Mouse (Mus musculus): ENCODE results near the gene Msn.
"Not testable (repeated sequence)": the region's sequence is repeated elsewhere in the genome, so short reads cannot be mapped to it uniquely, and the experiment has no call there.

The Msn gene

DNA sequence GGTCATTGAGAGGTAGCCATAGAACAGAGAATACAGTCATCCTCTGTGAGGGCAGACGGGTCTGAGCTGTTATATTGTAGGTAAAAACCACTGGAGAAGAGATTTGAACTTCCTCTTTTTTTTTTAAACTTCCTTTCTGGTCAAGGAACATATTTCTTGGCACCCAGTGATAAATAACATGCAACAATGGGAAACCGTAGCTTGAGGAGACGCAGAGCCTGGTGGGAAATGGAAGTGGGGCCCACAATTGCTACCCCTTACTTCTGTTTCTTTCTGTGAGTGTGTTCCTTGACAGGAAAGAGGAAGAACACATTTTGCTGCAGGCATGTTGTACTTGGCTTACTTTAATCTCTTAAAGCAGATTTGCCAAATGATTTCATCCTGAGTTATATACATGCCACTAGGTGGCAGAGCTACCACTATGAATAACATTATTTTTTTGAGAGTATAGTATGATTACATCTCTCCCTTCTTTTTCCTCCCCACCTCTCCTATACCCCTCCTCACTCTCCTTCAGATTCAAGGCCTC, 49.2 kb downstream of the Msn start:
- DNase-seq (ENCODE audit: low spot score in 2 of 2): no peak

DNA sequence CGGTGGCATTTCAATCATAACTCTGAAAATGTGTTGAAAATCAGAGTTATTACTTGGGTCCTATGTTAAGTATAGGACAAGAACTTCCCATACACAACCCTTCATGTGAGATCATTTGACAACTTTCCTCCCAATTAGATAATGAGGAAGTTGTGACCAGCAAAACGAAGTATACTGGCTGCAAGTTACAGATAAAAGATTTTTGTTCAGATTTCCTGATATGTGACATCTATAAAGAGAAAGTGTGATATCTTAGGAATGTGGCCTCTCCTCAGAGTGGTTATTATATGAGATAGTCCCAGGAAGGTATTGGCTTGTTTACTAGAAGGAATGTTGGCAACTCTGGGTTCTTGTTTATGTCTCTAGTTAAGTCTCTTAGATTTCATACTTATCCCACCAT, 52.4 kb downstream of the Msn start:
- no peak for DNase-seq (ENCODE audit: low spot score in 2 of 2)

DNA sequence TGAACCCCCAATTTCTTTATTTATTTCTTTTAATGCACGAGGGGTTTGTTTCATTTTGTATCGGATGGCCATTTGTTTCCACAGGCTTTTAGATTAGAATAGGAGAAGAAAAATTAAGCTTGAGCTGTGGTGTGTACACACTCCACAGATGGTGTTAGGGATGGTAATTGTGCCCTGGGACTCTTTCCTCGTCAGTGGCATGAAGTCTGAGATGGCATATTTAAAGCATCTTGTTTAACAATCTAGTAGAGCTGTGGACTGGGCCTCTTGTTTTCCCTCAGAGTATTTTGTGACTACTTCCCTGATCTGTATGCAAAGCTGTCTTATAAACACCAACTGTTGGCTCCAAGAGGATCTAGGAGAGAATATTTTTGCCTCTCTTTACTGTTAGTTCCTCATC, 57.5 kb downstream of the Msn start:
- no peak for DNase-seq (ENCODE audit: low spot score in 2 of 2)

DNA sequence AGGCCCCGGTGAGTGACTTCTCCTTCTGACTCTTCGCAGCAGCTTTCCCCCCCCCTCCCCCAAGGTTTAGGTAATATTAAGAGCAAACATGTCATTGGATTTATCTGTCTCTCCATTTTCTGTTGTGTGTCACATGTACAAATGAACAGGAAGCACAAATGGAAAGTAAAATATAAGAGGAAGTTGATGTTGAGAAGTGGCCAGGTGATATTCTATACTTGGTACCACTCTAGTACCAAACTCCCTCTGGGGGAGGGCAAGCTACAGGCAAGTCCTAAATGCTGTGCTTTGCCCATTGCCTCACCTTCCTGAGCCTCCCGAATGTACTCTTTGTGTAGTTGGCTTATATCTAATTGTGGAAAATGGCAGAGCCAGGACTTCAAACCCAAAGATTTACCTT, 62.1 kb downstream of the Msn start:
- no peak for DNase-seq (ENCODE audit: low spot score in 2 of 2)

DNA sequence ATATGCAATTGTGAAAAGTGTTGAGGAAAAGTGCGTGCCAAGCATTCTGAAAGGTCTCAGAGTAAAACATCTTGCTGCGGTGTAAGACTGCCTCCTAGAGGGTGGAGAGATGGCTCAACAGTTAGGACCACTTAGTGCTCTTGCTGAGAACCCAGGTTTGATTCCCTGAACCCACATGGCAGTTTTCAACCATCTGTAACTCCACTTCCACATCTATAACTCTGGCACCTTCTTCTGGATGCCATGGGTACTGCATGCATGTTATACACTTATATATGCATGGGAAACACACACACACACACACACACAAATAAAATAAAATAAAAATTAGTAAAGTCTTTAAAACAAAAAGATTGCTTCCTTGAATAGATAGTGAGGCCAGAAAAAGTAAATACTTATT, 66.7 kb downstream of the Msn start:
- DNase-seq (ENCODE audit: low spot score in 2 of 2): peak in 1 of 2 experiments; percentile 54

DNA sequence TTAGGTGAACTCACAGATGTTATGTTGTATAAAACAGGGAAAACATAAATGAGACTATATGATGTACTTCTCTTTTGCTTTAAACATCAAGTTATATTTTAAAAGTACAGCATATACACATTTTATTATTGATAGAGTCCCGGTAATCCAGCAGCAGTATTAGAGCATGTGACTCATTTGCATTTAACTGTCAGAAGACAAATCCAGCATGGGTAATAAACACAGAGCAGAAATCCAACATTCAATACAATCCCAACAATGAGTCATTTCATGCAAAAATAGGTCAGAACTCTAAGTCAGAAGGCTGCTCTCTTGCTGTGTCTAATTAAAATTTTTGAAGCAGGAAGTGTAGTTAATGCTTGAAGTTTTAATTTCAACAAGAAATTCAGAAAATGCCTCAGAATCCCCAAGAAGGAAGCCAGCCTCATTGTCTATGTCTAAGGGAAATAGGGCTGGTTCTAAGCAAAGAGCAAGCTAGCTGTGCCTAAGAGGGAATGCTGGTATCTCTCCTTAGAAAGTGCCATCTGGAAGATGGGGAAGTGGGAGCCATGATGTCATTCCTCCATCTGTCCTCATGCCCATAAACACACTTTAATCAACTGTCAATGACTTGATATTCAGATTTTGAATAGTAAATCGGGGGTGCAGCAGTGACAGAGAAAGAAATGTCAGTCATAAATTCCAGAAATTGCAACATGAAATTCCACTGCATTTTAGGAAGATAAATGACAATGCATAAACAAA, 76.0 kb downstream of the Msn start:
- no peak for DNase-seq (ENCODE audit: low spot score in 2 of 2)

DNA sequence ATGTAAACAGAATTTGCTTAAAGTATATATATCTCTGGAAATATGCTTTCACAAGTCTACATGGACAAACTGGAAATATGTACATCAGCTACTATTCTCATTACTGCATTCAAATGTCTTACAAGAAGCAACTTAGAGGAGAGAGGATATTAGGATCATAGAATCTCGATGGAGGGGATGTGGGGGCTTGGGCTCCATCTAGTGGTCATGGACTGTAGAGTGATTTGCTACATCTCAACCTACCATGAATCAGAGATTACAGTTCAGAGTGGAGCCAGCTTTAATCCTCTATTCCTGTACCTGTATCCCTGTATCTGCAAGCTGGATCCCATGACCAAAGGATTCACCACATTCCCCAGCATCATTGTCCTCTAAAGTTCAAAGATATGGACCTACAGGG, 82.6 kb downstream of the Msn start:
- peak in 1 of 2 experiments; percentile 40 for DNase-seq (ENCODE audit: low spot score in 2 of 2)

DNA sequence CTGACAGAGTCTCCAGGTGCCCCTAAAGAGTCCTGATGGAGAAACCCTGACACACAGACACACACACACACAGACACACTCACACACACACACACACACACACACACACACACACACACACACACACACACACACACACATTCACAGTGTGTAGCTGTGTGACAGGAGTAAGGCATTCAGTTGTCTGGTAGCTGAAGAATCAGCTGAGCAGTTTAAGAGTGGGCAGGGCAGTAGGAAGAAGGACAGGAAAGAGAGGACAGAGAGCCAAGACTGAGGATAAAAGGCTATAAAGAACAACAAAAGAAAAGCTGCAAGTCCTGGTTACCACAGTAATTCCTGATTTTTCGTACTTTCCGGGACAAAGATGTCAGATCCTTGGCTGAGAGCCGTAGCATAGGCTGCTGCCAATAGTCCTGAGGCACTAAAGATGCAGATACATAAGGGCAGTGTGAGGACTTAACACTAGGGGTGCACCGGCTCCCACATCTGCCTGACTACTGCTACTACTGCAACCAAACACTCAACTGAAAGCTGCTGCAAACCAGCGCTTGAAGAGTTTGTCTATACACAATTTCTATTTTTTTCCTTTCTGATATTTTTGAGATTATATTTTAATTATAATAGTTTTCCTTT, 88.4 kb downstream of the Msn start:
- no peak for DNase-seq (ENCODE audit: low spot score in 2 of 2)

DNA sequence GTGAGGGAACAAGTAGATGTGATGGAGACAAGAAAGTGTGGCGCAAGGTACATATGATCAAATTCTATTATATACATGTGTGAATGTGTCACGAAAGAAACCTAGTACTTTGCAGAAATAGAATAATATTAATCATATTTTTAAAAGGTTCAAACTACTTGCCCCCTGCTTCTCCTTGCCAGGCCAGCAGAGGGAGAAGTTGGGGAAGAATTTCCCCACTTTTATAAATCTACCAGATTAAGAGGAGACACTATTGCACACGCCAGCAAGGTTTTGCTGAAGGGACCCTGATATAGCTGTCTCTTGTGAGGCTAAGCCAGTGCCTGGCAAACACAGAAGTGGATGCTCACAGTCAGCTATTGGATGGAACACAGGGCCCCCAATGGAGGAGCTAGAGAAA, 109.3 kb downstream of the Msn start:
- DNase-seq (ENCODE audit: low spot score in 2 of 2): not testable (repeated sequence)

DNA sequence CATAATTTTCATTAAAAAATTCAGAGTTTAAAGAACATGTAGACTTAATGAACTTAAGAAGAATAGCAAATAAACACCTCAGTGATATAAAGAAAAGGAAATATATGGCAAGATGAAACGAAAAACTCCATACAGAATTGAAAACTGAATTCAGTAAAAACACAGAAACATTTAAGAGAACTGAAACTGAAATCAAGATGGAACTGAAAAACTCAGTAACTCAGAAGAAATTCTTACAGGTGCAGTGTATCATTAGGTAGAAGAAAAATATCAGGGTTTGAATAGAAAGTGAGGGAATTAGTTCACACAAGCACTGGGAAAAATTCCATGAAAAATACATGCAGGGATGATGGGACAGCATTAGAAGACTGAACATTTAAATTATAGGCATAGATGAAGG, 111.0 kb downstream of the Msn start:
- no peak for DNase-seq (ENCODE audit: low spot score in 2 of 2)

DNA sequence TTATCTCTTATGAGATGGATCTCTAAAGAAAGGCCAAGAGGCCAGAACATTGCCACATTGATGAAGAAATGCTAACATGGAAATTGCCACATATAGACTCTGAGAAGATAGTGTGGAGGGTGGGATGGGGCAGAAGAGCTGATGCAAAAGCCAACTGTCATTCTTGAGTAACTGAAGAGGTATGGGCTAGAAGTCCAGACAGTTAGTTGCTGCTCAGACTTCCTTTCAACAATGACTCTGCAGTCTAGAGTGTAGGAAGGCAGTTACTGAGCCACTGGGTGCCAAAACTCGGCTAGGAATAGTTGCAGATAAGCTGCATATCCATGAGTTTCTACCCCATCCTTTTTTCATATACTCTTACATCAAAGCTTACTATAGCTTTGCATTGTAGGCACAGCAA, 122.2 kb downstream of the Msn start:
- DNase-seq (ENCODE audit: low spot score in 2 of 2): no peak

Measured in spleen, postnatal 10 days (tissue).